Mouse (Mus musculus): Measurements from ENCODE around the gene Gm20388. TPM values are rescaled to one million over a fixed set of nuclear protein-coding genes. Genes with fewer than 3 reads are reported as not detected.

Gene Gm20388
- total and polyA plus RNA-seq, 3 experiments, result 0.02 to 0.05 TPM; not detected in 1

GRCm38 (mm10) chr8:123345135-123345534 lies 3434.5 kb downstream of the Gm20388 start:
- H3K9me3 ChIP-seq (replicated peaks), result no peaks in the 10 kb centered on the region
- no peak overlapping the region for H3K4me3 ChIP-seq (ENCODE audit: low read depth, low read length)
- TF ChIP-seq GATA1 (IDR thresholded peaks at IDR 0.05; ENCODE audit: borderline replicate concordance, low read length) (no peak), TAL1 (conservative IDR thresholded peaks at IDR 0.05; ENCODE audit: low read depth, low read length) (no peak), GATA2 (IDR thresholded peaks at IDR 0.05; ENCODE audit: borderline replicate concordance, low read depth, low read length) (no peak), POLR2AphosphoS5 (IDR thresholded peaks at IDR 0.05; ENCODE audit: insufficient replicate concordance, low read depth, low read length) (no peak), CTCF (IDR thresholded peaks at IDR 0.05; ENCODE audit: low read depth, low read length) (no peak)
- no peak for DNase-seq (ENCODE audit: low spot score)
- no peak for ATAC-seq (ENCODE audit: extremely low read depth, insufficient number of reproducible peaks, low FRiP score, poor library complexity, severe bottlenecking)
- H3K27me3 ChIP-seq (ENCODE audit: insufficient read depth, low read length), result peaks cover 56% of the 10 kb centered on the region
- peaks cover 11% of the 10 kb centered on the region; the same call in 1 of the 2 replicates for H3K4me1 ChIP-seq (ENCODE audit: insufficient read depth, low read depth, low read length)
- no peaks in the 10 kb centered on the region for H3K36me3 ChIP-seq (replicated peaks)

DNA sequence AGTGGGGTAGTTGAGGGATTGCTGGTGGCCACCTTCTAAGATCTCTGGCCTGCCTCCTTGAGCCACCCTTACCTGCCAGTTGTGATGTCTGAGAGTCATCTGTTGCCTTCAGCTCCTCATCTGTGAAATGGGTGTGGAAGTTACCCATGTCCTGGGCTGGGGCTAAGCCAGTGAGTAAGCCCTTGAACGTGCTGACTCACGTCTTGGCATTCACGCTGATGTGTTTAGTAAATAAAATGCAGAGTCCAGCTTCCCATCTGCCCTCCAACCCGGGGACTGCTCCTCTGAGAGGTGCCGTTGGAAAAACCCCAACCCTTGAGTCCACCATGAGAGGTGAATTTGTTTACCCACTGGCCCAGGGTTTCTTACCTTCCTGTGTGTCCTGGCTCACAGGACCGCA lies 3435.2 kb downstream of the Gm20388 start:
- Histone ChIP-seq H3K36me3 (replicated peaks) (no peaks in the 10 kb centered on the region), H3K4me1 (ENCODE audit: insufficient read depth, low read depth, low read length) (peaks cover 11% of the 10 kb centered on the region; the same call in 1 of the 2 replicates), H3K9me3 (replicated peaks) (no peaks in the 10 kb centered on the region), H3K4me3 (ENCODE audit: low read depth, low read length) (no peak overlapping the region), H3K27me3 (ENCODE audit: insufficient read depth, low read length) (peaks cover 60% of the 10 kb centered on the region)
- ATAC-seq (ENCODE audit: extremely low read depth, insufficient number of reproducible peaks, low FRiP score, poor library complexity, severe bottlenecking) (no peak), DNase-seq (ENCODE audit: low spot score) (no peak)
- TF ChIP-seq GATA2 (IDR thresholded peaks at IDR 0.05; ENCODE audit: borderline replicate concordance, low read depth, low read length), result no peak
- TF ChIP-seq GATA1 (IDR thresholded peaks at IDR 0.05; ENCODE audit: borderline replicate concordance, low read length), result no peak
- no peak for TF ChIP-seq POLR2AphosphoS5 (IDR thresholded peaks at IDR 0.05; ENCODE audit: insufficient replicate concordance, low read depth, low read length)
- no peak for TF ChIP-seq TAL1 (conservative IDR thresholded peaks at IDR 0.05; ENCODE audit: low read depth, low read length)
- no peak for TF ChIP-seq CTCF (IDR thresholded peaks at IDR 0.05; ENCODE audit: low read depth, low read length)

DNA sequence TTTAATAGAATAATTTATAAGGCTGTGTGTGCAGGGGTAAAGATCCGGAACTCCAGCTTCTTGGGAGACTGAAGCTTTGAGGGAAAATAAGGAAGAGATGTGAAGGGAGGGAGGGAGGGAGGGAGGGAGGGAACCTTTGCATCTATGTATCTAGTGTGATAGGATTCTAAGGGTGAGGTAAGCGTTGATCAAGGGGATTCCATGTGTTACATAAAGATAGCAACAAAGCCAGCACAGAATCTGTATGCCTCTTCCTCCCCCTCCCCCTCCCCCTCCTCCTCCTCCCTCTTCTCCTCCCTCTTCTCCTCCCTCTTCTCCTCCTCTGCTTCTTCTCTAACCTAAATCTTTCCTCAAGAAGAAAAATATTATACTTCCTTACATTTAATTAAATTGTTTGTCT lies 3436.7 kb downstream of the Gm20388 start:
- no peak for DNase-seq (ENCODE audit: low spot score)
- TF ChIP-seq CTCF (IDR thresholded peaks at IDR 0.05; ENCODE audit: low read depth, low read length) (no peak), GATA1 (IDR thresholded peaks at IDR 0.05; ENCODE audit: borderline replicate concordance, low read length) (no peak)
- peaks cover 3% of the 10 kb centered on the region; the same call in 1 of the 2 replicates for H3K4me1 ChIP-seq (ENCODE audit: insufficient read depth, low read depth, low read length)

GRCm38 (mm10) chr8:123348237-123348843 lies 3437.7 kb downstream of the Gm20388 start:
- Histone ChIP-seq H3K4me1 (ENCODE audit: insufficient read depth, low read depth, low read length) (peaks cover 3% of the 10 kb centered on the region; the same call in 1 of the 2 replicates), H3K27me3 (ENCODE audit: insufficient read depth, low read length) (peaks cover 51% of the 10 kb centered on the region), H3K36me3 (replicated peaks) (no peaks in the 10 kb centered on the region), H3K9me3 (replicated peaks) (no peaks in the 10 kb centered on the region), H3K4me3 (ENCODE audit: low read depth, low read length) (no peak overlapping the region)
- DNase-seq (ENCODE audit: low spot score), result no peak
- no peak for TF ChIP-seq GATA1 (IDR thresholded peaks at IDR 0.05; ENCODE audit: borderline replicate concordance, low read length)
- TF ChIP-seq GATA2 (IDR thresholded peaks at IDR 0.05; ENCODE audit: borderline replicate concordance, low read depth, low read length), result no peak
- TF ChIP-seq CTCF (IDR thresholded peaks at IDR 0.05; ENCODE audit: low read depth, low read length), result no peak
- TF ChIP-seq TAL1 (conservative IDR thresholded peaks at IDR 0.05; ENCODE audit: low read depth, low read length), result no peak
- TF ChIP-seq POLR2AphosphoS5 (IDR thresholded peaks at IDR 0.05; ENCODE audit: insufficient replicate concordance, low read depth, low read length), result no peak
- no peak for ATAC-seq (ENCODE audit: extremely low read depth, insufficient number of reproducible peaks, low FRiP score, poor library complexity, severe bottlenecking)

More for the DNA sequence above, 3436.7 kb downstream of the Gm20388 start:
- no peak for ATAC-seq (ENCODE audit: extremely low read depth, insufficient number of reproducible peaks, low FRiP score, poor library complexity, severe bottlenecking)
- Histone ChIP-seq H3K4me3 (ENCODE audit: low read depth, low read length) (no peak overlapping the region), H3K27me3 (ENCODE audit: insufficient read depth, low read length) (peaks cover 54% of the 10 kb centered on the region), H3K9me3 (replicated peaks) (no peaks in the 10 kb centered on the region), H3K36me3 (replicated peaks) (no peaks in the 10 kb centered on the region)

DNA sequence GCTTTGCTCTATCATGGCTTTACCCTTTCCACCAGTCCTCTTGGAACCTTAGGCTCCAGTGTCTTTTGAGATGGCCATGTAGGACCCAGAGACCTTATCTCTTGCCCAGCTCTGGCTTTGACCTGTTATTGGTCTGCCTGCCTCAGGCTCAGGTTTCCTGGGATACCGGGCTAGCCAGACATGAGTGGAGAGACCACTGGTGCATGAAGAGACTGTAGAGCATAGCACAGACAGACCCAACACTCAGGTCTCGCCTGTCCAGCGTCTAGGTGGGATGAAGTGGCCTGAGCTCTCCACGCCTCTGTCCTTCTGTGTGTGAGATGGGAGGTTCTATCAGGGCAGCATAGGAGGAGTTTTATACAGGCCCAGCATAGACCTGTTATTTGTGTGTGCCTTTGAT lies 3438.4 kb downstream of the Gm20388 start:
- TF ChIP-seq GATA2 (IDR thresholded peaks at IDR 0.05; ENCODE audit: borderline replicate concordance, low read depth, low read length), result no peak
- no peak for TF ChIP-seq POLR2AphosphoS5 (IDR thresholded peaks at IDR 0.05; ENCODE audit: insufficient replicate concordance, low read depth, low read length)
- no peak for TF ChIP-seq GATA1 (IDR thresholded peaks at IDR 0.05; ENCODE audit: borderline replicate concordance, low read length)
- no peak for TF ChIP-seq CTCF (IDR thresholded peaks at IDR 0.05; ENCODE audit: low read depth, low read length)
- TF ChIP-seq TAL1 (conservative IDR thresholded peaks at IDR 0.05; ENCODE audit: low read depth, low read length), result no peak
- no peak overlapping the region for H3K4me3 ChIP-seq (ENCODE audit: low read depth, low read length)
- peaks cover 3% of the 10 kb centered on the region; the same call in 1 of the 2 replicates for H3K4me1 ChIP-seq (ENCODE audit: insufficient read depth, low read depth, low read length)
- no peak for ATAC-seq (ENCODE audit: extremely low read depth, insufficient number of reproducible peaks, low FRiP score, poor library complexity, severe bottlenecking)
- no peaks in the 10 kb centered on the region for H3K36me3 ChIP-seq (replicated peaks)
- peaks cover 51% of the 10 kb centered on the region for H3K27me3 ChIP-seq (ENCODE audit: insufficient read depth, low read length)
- no peaks in the 10 kb centered on the region for H3K9me3 ChIP-seq (replicated peaks)
- DNase-seq (ENCODE audit: low spot score), result no peak

- H3K36me3 ChIP-seq (replicated peaks), result no peaks in the 10 kb centered on the region
- peaks cover 47% of the 10 kb centered on the region for H3K27me3 ChIP-seq (ENCODE audit: insufficient read depth, low read length)
- H3K9me3 ChIP-seq (replicated peaks), result no peaks in the 10 kb centered on the region
- DNase-seq (ENCODE audit: low spot score) (no peak), ATAC-seq (ENCODE audit: extremely low read depth, insufficient number of reproducible peaks, low FRiP score, poor library complexity, severe bottlenecking) (no peak)
- TF ChIP-seq GATA2 (IDR thresholded peaks at IDR 0.05; ENCODE audit: borderline replicate concordance, low read depth, low read length) (no peak), CTCF (IDR thresholded peaks at IDR 0.05; ENCODE audit: low read depth, low read length) (no peak), TAL1 (conservative IDR thresholded peaks at IDR 0.05; ENCODE audit: low read depth, low read length) (no peak), POLR2AphosphoS5 (IDR thresholded peaks at IDR 0.05; ENCODE audit: insufficient replicate concordance, low read depth, low read length) (no peak), GATA1 (IDR thresholded peaks at IDR 0.05; ENCODE audit: borderline replicate concordance, low read length) (no peak)
- no peaks in the 10 kb centered on the region for H3K4me1 ChIP-seq (ENCODE audit: insufficient read depth, low read depth, low read length)
- H3K4me3 ChIP-seq (ENCODE audit: low read depth, low read length), result no peak overlapping the region
Observed at GRCm38 (mm10) chr8:123352118-123352517, 3441.5 kb downstream of the Gm20388 start.

Data from G1E (cell line).